Mouse (Mus musculus) left cerebral cortex, postnatal 25 days (tissue): ENCODE results near the gene Sh3bp2. TPM values are rescaled to one million over a fixed set of nuclear protein-coding genes. Genes with fewer than 3 reads are reported as not detected.

Experiments used
- DNase-seq, 2 experiments: peaks; one replicate each; pipeline ENCODE4 v3.0.0; 2022; ENCODE audit warnings: low spot score in 2 of 2, mixed read lengths in 1 of 2
- intact Hi-C: fragments of 180-260 bp; cut with DNase I; formaldehyde crosslinking; loops from one replicate; pipeline ENCODE4 v1.15.1; 2025
- total RNA-seq, 2 experiments: library from RNA; stranded (reverse); gene quantifications; 2 replicates each; pipeline ENCODE4 v1.2.3; 2021

The Sh3bp2 gene
- total RNA-seq, 2 experiments from 2014 or later: 2.1 to 4.9 TPM

GRCm38 (mm10) chr5:34523958-34524485 lies 1.6 kb upstream of the Sh3bp2 start:
- intact Hi-C loops: no loop called here
- no peak for DNase-seq

DNA sequence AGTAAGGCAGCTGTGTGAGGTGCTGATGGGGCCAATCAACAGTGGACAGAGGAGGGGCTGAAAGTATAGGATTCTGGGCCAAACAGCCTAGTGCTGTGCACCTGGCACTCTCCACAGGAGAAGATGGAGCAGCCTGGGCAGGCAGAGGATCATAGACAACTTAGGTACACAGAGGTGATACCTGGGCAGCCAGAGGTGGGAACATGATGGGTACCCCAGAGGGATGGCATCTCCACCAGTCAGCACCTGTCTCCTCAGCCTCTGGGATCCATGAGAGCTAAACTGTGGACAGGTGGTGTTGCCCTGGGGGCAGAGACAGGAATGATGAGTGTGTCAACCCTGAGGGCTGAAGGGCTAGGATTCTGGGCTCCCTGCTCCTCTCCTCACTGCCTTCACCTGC lies 1.1 kb upstream of the Sh3bp2 start:
- DNase-seq: no peak
- intact Hi-C loops: no loop called here

GRCm38 (mm10) chr5:34526477-34526775 lies 788 bp downstream of the Sh3bp2 start:
- intact Hi-C loops: no loop called here
- DNase-seq: no peak

GRCm38 (mm10) chr5:34527352-34527751 lies 1.7 kb downstream of the Sh3bp2 start:
- intact Hi-C loops: no loop called here
- DNase-seq: no peak

GRCm38 (mm10) chr5:34528724-34529123 lies 3.1 kb downstream of the Sh3bp2 start:
- intact Hi-C loops: no loop called here
- DNase-seq: no peak

- intact Hi-C loops: no loop called here
- DNase-seq: no peak
Measured at GRCm38 (mm10) chr5:34530116-34530515, 4.5 kb downstream of the Sh3bp2 start.

DNA sequence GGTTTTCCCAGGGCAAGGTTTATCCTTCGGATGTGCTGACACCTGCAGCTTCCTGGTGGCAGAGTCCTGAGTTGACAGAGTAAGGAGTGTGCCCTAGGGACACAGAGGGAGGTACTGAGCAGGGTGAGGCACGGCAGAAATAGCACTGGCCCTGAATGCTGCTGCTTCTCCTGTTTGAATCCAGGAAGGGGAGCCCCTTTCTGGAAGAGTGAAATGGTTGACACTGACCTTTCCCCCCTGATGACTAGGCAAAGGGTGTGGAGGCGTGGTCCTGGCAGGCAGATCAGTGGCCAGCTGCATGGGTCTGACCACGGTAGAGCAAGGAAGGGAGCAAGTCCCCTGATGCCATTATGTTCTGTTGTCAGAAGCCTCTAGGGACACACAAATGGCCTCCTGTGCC lies 5.0 kb downstream of the Sh3bp2 start:
- intact Hi-C loops: no loop called here
- no peak for DNase-seq

GRCm38 (mm10) chr5:34533066-34533465 lies 7.4 kb downstream of the Sh3bp2 start:
- intact Hi-C loops: no loop called here
- no peak for DNase-seq

DNA sequence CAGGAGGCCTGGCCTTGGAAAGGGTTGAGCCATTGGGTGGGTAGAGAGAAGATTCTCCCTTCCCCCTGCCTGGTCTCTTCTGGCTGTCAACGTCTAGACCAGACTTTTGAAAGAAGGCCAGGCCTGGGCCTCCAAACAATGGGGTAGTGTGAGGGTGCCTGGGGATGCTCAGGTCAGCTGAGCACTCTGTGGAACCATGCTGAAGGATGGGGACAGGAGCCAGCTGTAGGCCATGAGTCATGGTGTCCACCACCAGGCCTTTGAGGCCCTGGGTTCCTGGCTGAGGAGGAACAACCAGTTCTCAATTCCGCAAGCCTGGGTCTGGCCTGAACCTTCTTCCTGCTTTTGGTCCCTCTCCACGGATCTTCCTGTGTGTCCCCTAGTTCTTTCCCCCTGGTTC lies 8.2 kb downstream of the Sh3bp2 start:
- peak in 1 of 2 experiments; percentile 54 for DNase-seq
- intact Hi-C loops: no loop called here

- DNase-seq: no peak
- intact Hi-C loops: no loop called here
Measured at GRCm38 (mm10) chr5:34534776-34535581, 9.3 kb downstream of the Sh3bp2 start.

DNA sequence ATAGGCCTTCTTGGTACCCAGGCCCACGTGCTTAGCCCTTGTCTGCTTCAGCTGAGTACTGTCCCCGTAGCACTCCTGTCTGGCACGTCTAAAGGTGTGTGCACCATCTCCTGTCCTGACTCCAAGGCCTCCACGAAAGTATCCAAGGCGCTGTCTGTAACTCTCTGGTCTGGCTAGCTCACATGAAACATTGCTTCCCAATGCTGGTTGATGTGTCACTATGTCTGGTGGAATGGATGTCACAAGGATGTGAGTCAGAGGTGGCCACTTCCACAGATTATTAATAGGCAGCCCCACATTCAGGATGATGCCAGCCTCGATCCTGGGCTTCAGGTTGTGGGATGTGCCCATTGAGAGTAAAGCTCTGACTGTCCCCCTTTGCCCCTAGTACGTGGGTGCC lies 10.2 kb downstream of the Sh3bp2 start:
- DNase-seq: no peak
- intact Hi-C loops: no loop called here

- intact Hi-C loops: no loop called here
- no peak for DNase-seq
Measured at GRCm38 (mm10) chr5:34538079-34538478, 12.4 kb downstream of the Sh3bp2 start.

DNA sequence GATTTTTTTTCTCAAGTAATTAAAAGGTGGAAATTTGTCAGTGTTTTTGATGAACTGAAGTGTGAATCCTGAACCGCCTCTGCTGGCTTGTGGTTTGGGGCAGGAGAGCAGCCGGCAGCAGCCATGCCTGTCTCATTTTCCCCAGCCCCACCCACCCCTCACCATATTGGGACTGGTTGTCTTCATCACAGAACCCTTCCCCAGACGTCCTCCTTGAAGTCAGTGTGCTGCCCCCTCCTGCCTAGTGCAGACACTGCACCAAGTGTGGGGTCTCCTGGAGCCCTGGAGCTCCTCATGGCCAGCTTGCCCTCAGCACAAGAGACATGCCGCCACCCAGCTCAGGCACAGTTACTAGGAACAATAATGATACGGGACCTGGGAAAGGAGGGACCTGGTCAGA lies 12.9 kb downstream of the Sh3bp2 start:
- no peak for DNase-seq
- intact Hi-C loops: no loop called here

- no peak for DNase-seq
- intact Hi-C loops: no loop called here
Measured at GRCm38 (mm10) chr5:34539121-34539520, 13.5 kb downstream of the Sh3bp2 start.

- intact Hi-C loops: no loop called here
- no peak for DNase-seq
Measured at GRCm38 (mm10) chr5:34542166-34542565, 16.5 kb downstream of the Sh3bp2 start.

DNA sequence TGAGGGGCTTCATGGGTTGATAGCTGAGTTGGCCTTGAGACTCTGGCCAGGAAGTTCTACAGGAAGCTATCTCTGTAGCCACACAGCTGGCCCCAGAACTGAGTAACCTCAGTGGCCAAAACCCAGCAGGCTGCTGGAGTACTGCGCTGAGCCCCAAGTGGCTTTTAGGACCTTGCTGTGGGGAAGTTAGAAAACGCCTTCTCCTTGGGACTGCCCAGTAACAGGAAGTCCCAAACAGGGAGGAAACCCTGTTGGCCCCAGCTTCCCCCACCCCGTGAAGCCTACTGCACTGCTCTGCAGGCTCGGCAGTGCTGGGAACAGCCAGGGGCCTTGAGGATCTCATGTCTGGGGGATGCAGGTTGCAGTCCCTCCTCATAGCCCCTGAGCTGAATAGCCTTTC lies 17.5 kb downstream of the Sh3bp2 start:
- intact Hi-C loops: no loop called here
- no peak for DNase-seq

DNA sequence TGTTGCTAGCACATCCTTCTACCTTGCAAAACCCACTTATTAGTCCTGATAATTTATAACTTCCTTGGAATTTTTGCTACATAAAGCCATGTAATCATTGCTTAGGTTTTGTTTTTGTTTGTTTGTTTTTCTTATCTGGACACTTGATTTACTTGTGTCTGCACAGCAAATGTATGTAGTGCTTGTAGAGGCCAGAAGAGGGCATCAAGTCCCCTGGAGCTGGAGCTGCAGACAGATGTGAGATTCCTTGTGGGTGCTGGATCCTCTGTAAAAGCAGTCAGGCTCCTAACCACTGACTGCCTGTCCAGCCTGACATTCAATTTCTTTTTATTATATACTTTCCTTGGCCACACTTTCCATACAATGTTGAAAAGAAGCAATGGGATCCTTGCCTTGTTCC lies 21.8 kb downstream of the Sh3bp2 start:
- no peak for DNase-seq
- intact Hi-C loops: no loop called here

DNA sequence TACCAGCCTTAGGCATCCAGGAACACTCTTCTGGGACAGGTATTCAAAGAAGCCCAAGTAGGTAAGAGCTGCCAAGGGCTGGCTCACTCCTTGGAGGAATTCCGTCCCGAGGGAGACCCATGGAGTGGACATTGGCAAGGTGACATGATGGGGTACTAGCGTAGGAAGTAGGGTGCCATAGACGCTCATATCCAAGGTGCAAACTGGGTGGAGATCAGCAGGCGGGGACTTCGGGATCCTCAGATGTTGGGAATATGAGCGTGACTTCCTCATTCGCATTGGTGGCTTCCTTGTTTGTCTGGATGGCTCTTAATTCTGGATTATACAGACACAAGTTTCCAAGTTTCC lies 23.5 kb downstream of the Sh3bp2 start:
- intact Hi-C loops: no loop called here
- DNase-seq: no peak

- no peak for DNase-seq
- intact Hi-C loops: no loop called here
Measured at GRCm38 (mm10) chr5:34549483-34550221, 24.0 kb downstream of the Sh3bp2 start.

- DNase-seq: no peak
- intact Hi-C loops: no loop called here
Measured at GRCm38 (mm10) chr5:34550251-34550650, 24.6 kb downstream of the Sh3bp2 start.

- no peak for DNase-seq
- intact Hi-C loops: no loop called here
Measured at GRCm38 (mm10) chr5:34551821-34552220, 26.2 kb downstream of the Sh3bp2 start.
